Mouse (Mus musculus) small intestine, adult 10 weeks (tissue): ENCODE measurements around the gene Sp2. TPM values are rescaled to one million over a fixed set of nuclear protein-coding genes. Genes with fewer than 3 reads are reported as not detected.

ENCODE experiments used
- polyA plus RNA-seq: library from polyadenylated mRNA; stranded (reverse); fragments of 350-450 nt; fragmentation: Illumina TruSeq; extraction: RNeasy Lipid Tissue Mini Kit (QIAGEN cat#74804); gene quantifications from one replicate; pipeline ENCODE4 v1.2.3, GENCODE M21; 2014; ENCODE audit warnings: low replicate concordance

Gene Sp2
- polyA plus RNA-seq, result 3.3 TPM

DNA sequence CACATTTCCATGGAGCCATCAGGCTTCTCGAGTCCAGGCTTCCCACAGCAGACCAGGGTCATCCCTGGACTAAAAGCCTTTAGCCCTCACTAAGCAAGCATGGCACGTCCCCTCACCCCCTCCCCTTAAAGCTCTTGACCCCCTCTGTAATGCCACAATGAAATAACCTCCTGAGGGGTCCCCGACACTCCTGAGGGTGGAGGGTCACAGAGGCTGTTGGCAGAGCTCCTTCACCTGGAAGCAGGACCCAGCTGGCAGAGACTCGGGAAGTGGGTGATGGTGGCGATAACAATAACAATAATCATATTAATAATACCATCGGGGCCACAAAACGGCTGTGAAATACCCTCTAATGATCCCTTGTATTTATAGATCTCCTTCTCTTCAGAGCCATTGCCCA, at the start of gene Sp2:
Gene Sp2, minus strand, starts transcription at position 101 of the 400 bp plus-strand sequence.

DNA sequence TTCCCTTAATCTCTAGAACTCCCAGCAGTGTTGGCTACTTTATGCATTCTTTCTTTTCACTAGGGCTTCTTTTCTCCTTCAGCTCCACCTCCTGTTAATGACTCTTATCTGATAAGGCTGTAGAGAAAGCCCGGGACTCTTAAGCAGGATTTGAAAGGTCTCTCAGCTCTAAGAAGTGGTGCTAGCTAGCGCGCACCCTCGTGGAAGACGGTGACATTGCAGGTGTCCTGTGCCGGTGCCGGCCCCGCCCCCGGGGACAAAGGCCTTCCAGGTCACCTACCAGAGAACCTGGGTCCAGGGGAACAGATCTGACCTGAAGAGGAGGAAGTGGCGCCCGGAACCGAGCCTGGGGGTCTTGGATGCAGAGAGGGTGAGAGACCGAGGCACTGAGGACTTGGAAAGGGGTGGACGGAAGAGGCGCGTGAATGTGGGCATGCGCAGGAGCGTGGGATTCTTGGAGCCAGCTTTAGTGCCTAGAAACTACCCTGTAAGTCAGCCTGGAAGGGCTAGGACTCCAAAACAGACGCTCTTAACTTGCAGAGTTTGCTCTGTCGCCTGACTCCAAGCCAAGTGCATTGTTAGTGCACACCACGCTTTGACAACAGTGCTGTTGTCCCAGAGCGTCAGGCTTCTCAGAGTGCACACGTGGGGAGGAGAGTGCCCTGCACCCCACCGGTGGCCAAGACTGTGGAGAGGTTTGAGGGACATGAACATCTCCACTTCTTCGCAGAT, 47.1 kb upstream of the Sp2 start, which contains the start of gene Scrn2:
Gene Scrn2, plus strand, starts transcription at position 253 of the 732 bp plus-strand sequence.

DNA sequence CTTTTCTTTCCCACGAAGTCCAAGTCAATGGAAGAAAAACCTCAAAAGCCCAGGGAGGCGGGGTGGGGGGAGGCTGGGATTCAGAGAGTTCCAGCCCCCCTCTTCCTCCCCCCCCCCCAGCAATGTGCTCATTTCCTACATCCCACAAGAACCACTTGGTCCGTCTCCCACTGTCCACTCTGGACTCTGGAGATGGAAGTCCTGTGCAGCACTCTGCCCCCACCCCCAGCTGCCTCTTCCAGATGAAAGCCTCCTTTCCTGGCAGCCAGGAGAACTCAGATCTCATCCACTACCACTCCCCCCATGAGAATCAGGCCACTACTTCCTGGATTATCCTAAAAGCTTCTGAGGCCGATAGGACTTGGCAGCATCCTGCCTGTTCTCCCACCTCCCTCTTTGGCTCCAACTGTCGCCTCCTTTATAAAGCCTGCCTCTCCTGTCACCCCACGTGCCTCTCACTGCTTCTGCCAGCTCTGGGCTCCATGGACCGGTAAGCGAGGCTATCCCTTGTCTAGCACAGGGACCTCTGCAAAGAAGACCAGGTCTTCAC, 30.4 kb upstream of the Sp2 start, which contains the start of gene Sp6:
Gene Sp6, plus strand, starts transcription at position 274 of the 550 bp plus-strand sequence.

DNA sequence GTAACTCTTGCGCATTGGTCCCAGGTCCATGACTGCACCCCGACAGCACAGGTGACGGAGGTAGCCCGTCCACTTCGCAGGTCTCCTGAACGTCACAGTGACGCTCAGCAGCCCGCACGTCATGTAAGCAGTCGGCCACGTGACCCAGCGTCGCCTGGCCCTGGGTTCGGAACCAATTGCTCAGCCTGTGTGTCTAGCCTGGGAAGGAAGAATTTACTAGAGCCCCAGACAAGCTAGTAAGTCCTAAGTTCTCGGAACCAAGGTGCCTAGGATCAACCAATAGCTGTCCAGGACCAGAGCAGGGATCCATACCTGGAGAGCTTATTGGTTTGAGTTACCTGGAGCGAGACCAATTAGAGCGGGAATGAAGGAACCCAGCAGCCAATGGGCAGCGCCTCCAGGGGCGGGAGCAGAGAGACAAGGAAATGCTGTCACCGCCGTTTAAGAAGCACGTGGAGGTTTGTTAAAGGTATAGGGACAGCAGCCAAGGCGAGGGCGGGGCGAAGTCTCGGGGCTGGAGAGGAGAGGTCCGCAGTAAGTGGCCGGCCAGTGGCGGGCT, 38.9 kb downstream of the Sp2 start, which contains the start of gene Pnpo:
Gene Pnpo, minus strand, starts transcription at position 241 of the 559 bp plus-strand sequence.

DNA sequence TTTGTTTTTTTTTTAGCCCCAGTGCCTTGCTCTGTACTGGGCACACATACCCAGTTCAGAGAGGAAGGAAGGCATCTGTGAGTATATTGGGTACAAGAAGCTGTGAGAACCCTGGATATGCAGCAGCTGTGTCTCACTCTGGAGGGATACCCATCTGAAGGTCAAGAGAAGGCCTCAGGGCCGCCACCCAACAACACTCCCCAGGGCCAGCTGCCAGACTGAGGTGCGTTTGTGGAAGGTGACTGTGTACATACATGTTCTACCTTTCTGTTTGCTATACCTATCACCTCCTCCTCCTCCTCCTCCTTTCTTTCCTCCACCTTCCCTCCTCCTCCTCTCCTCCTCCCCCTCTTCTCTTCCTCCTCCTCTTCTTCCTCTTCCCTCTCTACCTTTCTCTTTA, 54.7 kb downstream of the Sp2 start, which contains the start of gene Prr15l:
Gene Prr15l, plus strand, starts transcription at position 17 of the 400 bp plus-strand sequence.

GRCm38 (mm10) chr11:96916044-96916884, 66.5 kb downstream of the Sp2 start, which contains the start of gene Cdk5rap3:
Gene Cdk5rap3 (minus strand): TSS chr11:96916496.

Other genes starting within 250 kb of the Sp2 start
- 4.0 TPM for gene Snx11, start 205.4 kb downstream of the Sp2 start, polyA plus RNA-seq
- 62.8 TPM for gene Cbx1, start 193.8 kb downstream of the Sp2 start, polyA plus RNA-seq
- gene Nfe2l1, start 153.0 kb downstream of the Sp2 start, polyA plus RNA-seq, result 9.8 TPM
- 0.63 TPM for gene Copz2, start 133.1 kb downstream of the Sp2 start, polyA plus RNA-seq
- 13.2 TPM for gene Cdk5rap3, start 66.5 kb downstream of the Sp2 start, polyA plus RNA-seq
- gene Prr15l, start 54.9 kb downstream of the Sp2 start, polyA plus RNA-seq, result 20.3 TPM
- 9.4 TPM for gene Pnpo, start 39.0 kb downstream of the Sp2 start, polyA plus RNA-seq
- 0.19 TPM for gene Sp6, start 30.4 kb upstream of the Sp2 start, polyA plus RNA-seq
- not detected for gene Scrn2, start 47.0 kb upstream of the Sp2 start, polyA plus RNA-seq
- gene Lrrc46, start 58.4 kb upstream of the Sp2 start, polyA plus RNA-seq, result not detected
- gene Mrpl10, start 58.6 kb upstream of the Sp2 start, polyA plus RNA-seq, result 5.5 TPM
- gene Osbpl7, start 67.7 kb upstream of the Sp2 start, polyA plus RNA-seq, result 0.33 TPM
- not detected for gene Tbx21, start 132.4 kb upstream of the Sp2 start, polyA plus RNA-seq
- gene Tbkbp1, start 168.5 kb upstream of the Sp2 start, polyA plus RNA-seq, result not detected
- gene Kpnb1, start 204.9 kb upstream of the Sp2 start, polyA plus RNA-seq, result 82.0 TPM